Mouse (Mus musculus): Measurements from ENCODE around the gene E030030I06Rik. TPM values are rescaled to one million over a fixed set of nuclear protein-coding genes. Genes with fewer than 3 reads are reported as not detected.

E030030I06Rik gene
- 12.5 to 15.9 TPM (median 15.5 TPM) in 4 replicates for total RNA-seq (2023)

GRCm38 (mm10) chr10:22149073-22149690, at the start of gene E030030I06Rik:
Gene E030030I06Rik (minus strand): TSS chr10:22149270.

GRCm38 (mm10) chr10:22158310-22158999, 9.4 kb upstream of the E030030I06Rik start, which contains the start of the genes Raet1e and H60b:
Gene Raet1e (plus strand): TSS chr10:22158569.
Gene H60b (plus strand): TSS chr10:22158586.

DNA sequence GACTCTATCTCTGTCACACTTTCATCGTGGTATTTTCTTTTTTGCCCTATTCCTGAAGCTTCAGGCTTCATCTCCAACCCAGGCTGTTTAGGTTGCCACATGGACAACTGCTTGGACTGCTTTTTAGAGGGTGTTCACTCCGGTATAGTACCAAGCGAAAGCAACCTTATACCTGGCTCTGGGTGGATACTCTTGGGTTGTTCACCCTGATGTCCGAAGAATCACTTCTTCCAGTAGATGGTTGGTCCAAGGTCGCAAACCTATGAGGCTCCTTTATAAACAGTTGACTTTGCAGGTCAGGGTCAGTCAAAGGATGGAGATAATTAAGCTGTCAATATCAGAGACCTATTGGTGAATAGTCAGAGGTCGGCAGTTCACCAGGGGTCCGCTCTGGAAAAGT, 81.1 kb downstream of the E030030I06Rik start, which contains the start of gene 4930444G20Rik:
4930444G20Rik (minus strand) TSS at position 101 of the 400 bp plus-strand sequence.

Other genes with a start within 250 kb of the E030030I06Rik start
- gene 4930444G20Rik, start 81.2 kb downstream of the E030030I06Rik start, total RNA-seq (2023), result not detected in 4 replicates
- not detected in 4 replicates for gene Raet1e, start 9.3 kb upstream of the E030030I06Rik start, total RNA-seq (2023)
- gene H60b, start 9.3 kb upstream of the E030030I06Rik start, total RNA-seq (2023), result not detected in 4 replicates
- gene Raet1d, start 211.3 kb upstream of the E030030I06Rik start, total RNA-seq (2023), result 0.77 to 0.79 TPM in 2 of 4 replicates, not detected in the others